Mouse (Mus musculus): ENCODE results near the gene Cpne6. TPM values are rescaled to one million over a fixed set of nuclear protein-coding genes. Genes with fewer than 3 reads are reported as not detected.

The Cpne6 gene
- polyA plus RNA-seq, 1 experiment: not detected

GRCm38 (mm10) chr14:55524062-55524461 lies 13.8 kb downstream of the Cpne6 start:
- Histone ChIP-seq H3K27ac (ENCODE audit: control insufficient read depth, insufficient read depth, low read depth, low read length, poor library complexity) (no peak overlapping the region), H3K4me3 (replicated peaks; ENCODE audit: control insufficient read depth, low read depth, low read length) (no peak overlapping the region), H3K4me1 (ENCODE audit: control insufficient read depth, insufficient read depth, low read length) (no peaks in the 10 kb centered on the region)
- TF ChIP-seq POLR2A (IDR thresholded peaks at IDR 0.05; ENCODE audit: borderline replicate concordance, control insufficient read depth, low read depth, low read length): no peak
- no peak for TF ChIP-seq CTCF (IDR thresholded peaks at IDR 0.05; ENCODE audit: control insufficient read depth, insufficient read depth, low read length)
- whole genome bisulfite sequencing: 42% methylated on average over 4 of the region's 4 CpGs

- Histone ChIP-seq H3K4me1 (ENCODE audit: control insufficient read depth, insufficient read depth, low read length) (no peaks in the 10 kb centered on the region), H3K27ac (ENCODE audit: control insufficient read depth, insufficient read depth, low read depth, low read length, poor library complexity) (no peak within 1 kb of the TSS), H3K4me3 (replicated peaks; ENCODE audit: control insufficient read depth, low read depth, low read length) (no peak within 1 kb of the TSS)
- WGBS: 51% methylated on average over 8 of the region's 8 CpGs
- TF ChIP-seq POLR2A (IDR thresholded peaks at IDR 0.05; ENCODE audit: borderline replicate concordance, control insufficient read depth, low read depth, low read length) (no peak), CTCF (IDR thresholded peaks at IDR 0.05; ENCODE audit: control insufficient read depth, insufficient read depth, low read length) (no peak)
Observed at GRCm38 (mm10) chr14:55524785-55525184, 14.5 kb downstream of the Cpne6 start, which contains the start of gene Nrl. Gene Nrl (minus strand): TSS chr14:55524981.

- no peaks in the 10 kb centered on the region for H3K4me1 ChIP-seq (ENCODE audit: control insufficient read depth, insufficient read depth, low read length)
- 76% methylated on average over 2 of the region's 2 CpGs for WGBS
- H3K27ac ChIP-seq (ENCODE audit: control insufficient read depth, insufficient read depth, low read depth, low read length, poor library complexity): no peak overlapping the region
- TF ChIP-seq POLR2A (IDR thresholded peaks at IDR 0.05; ENCODE audit: borderline replicate concordance, control insufficient read depth, low read depth, low read length): no peak
- TF ChIP-seq CTCF (IDR thresholded peaks at IDR 0.05; ENCODE audit: control insufficient read depth, insufficient read depth, low read length): no peak
- H3K4me3 ChIP-seq (replicated peaks; ENCODE audit: control insufficient read depth, low read depth, low read length): no peak overlapping the region
Observed at GRCm38 (mm10) chr14:55526674-55527073, 16.4 kb downstream of the Cpne6 start.

- Histone ChIP-seq H3K4me3 (replicated peaks; ENCODE audit: control insufficient read depth, low read depth, low read length) (no peak overlapping the region), H3K27ac (ENCODE audit: control insufficient read depth, insufficient read depth, low read depth, low read length, poor library complexity) (no peak overlapping the region), H3K4me1 (ENCODE audit: control insufficient read depth, insufficient read depth, low read length) (no peaks in the 10 kb centered on the region)
- whole genome bisulfite sequencing: 10% methylated on average over 3 of the region's 3 CpGs
- TF ChIP-seq POLR2A (IDR thresholded peaks at IDR 0.05; ENCODE audit: borderline replicate concordance, control insufficient read depth, low read depth, low read length) (no peak), CTCF (IDR thresholded peaks at IDR 0.05; ENCODE audit: control insufficient read depth, insufficient read depth, low read length) (no peak; the same call in 1 of the 2 replicates)
Observed at GRCm38 (mm10) chr14:55527940-55528339, 17.7 kb downstream of the Cpne6 start.

- H3K4me3 ChIP-seq (replicated peaks; ENCODE audit: control insufficient read depth, low read depth, low read length): no peak overlapping the region
- 65% methylated on average over 6 of the region's 6 CpGs for WGBS
- no peak overlapping the region for H3K27ac ChIP-seq (ENCODE audit: control insufficient read depth, insufficient read depth, low read depth, low read length, poor library complexity)
- TF ChIP-seq POLR2A (IDR thresholded peaks at IDR 0.05; ENCODE audit: borderline replicate concordance, control insufficient read depth, low read depth, low read length) (no peak), CTCF (IDR thresholded peaks at IDR 0.05; ENCODE audit: control insufficient read depth, insufficient read depth, low read length) (peak; percentile 91)
- H3K4me1 ChIP-seq (ENCODE audit: control insufficient read depth, insufficient read depth, low read length): no peaks in the 10 kb centered on the region
Observed at GRCm38 (mm10) chr14:55536116-55536745, 26.0 kb downstream of the Cpne6 start.

GRCm38 (mm10) chr14:55540067-55540786 lies 30.0 kb downstream of the Cpne6 start, which contains the start of gene Pck2:
Gene Pck2 (plus strand): TSS chr14:55540266.
- Histone ChIP-seq H3K4me3 (replicated peaks; ENCODE audit: control insufficient read depth, low read depth, low read length) (peak within 1 kb of the TSS; percentile 90), H3K27ac (ENCODE audit: control insufficient read depth, insufficient read depth, low read depth, low read length, poor library complexity) (peak within 1 kb of the TSS; percentile 91), H3K4me1 (ENCODE audit: control insufficient read depth, insufficient read depth, low read length) (no peaks in the 10 kb centered on the region)
- under 1% methylated on average over 32 of the region's 32 CpGs for WGBS
- TF ChIP-seq CTCF (IDR thresholded peaks at IDR 0.05; ENCODE audit: control insufficient read depth, insufficient read depth, low read length) (no peak), POLR2A (IDR thresholded peaks at IDR 0.05; ENCODE audit: borderline replicate concordance, control insufficient read depth, low read depth, low read length) (peak; percentile 83)

- Histone ChIP-seq H3K4me1 (ENCODE audit: control insufficient read depth, insufficient read depth, low read length) (no peaks in the 10 kb centered on the region), H3K4me3 (replicated peaks; ENCODE audit: control insufficient read depth, low read depth, low read length) (peak overlapping the region; percentile 90), H3K27ac (ENCODE audit: control insufficient read depth, insufficient read depth, low read depth, low read length, poor library complexity) (peak overlapping the region; percentile 91)
- no peak for TF ChIP-seq CTCF (IDR thresholded peaks at IDR 0.05; ENCODE audit: control insufficient read depth, insufficient read depth, low read length)
- no peak; the same call in 1 of the 2 replicates for TF ChIP-seq POLR2A (IDR thresholded peaks at IDR 0.05; ENCODE audit: borderline replicate concordance, control insufficient read depth, low read depth, low read length)
- WGBS: under 1% methylated on average over 10 of the region's 10 CpGs
Observed at GRCm38 (mm10) chr14:55540787-55541321, 30.6 kb downstream of the Cpne6 start.

- H3K4me1 ChIP-seq (ENCODE audit: control insufficient read depth, insufficient read depth, low read length): no peaks in the 10 kb centered on the region
- TF ChIP-seq POLR2A (IDR thresholded peaks at IDR 0.05; ENCODE audit: borderline replicate concordance, control insufficient read depth, low read depth, low read length) (peak; percentile 65; the same call in 1 of the 2 replicates), CTCF (IDR thresholded peaks at IDR 0.05; ENCODE audit: control insufficient read depth, insufficient read depth, low read length) (no peak)
- H3K4me3 ChIP-seq (replicated peaks; ENCODE audit: control insufficient read depth, low read depth, low read length): peak overlapping the region; percentile 2
- WGBS: 65% methylated on average over 12 of the region's 12 CpGs
- peak overlapping the region; percentile 74 for H3K27ac ChIP-seq (ENCODE audit: control insufficient read depth, insufficient read depth, low read depth, low read length, poor library complexity)
Observed at GRCm38 (mm10) chr14:55542268-55542667, 32.0 kb downstream of the Cpne6 start.

Measured in bone marrow, adult 2 months (tissue).